Mouse (Mus musculus) lung, embryonic 14.5 days (tissue): ENCODE results near the gene Rere. TPM values are rescaled to one million over a fixed set of nuclear protein-coding genes. Genes with fewer than 3 reads are reported as not detected.

Experiments
- ATAC-seq: fragments of 200-750 bp; cut with Nextera tagmentation; 2 replicates; pipeline ENCODE4 v1.8.0; 2017; ENCODE audit warnings: mild to moderate bottlenecking, moderate TSS enrichment, moderate library complexity; ENCODE audit not compliant: insufficient read depth
- DNase-seq: peaks from one replicate; pipeline ENCODE4 v3.0.0-alpha.2; 2015
- H3K27ac ChIP-seq: fragments of 300-500 bp; sonication (generic); 2 replicates; pipeline ENCODE4 v1.5.1; 2014; ENCODE audit warnings: low read depth, mild to moderate bottlenecking, moderate library complexity
- H3K27me3 ChIP-seq: fragments of 300-500 bp; sonication (generic); 2 replicates; pipeline ENCODE4 v1.6.1; 2014; ENCODE audit warnings: low read length, control low read depth; ENCODE audit not compliant: insufficient read depth
- H3K36me3 ChIP-seq: fragments of 300-500 bp; sonication (generic); 2 replicates; pipeline ENCODE4 v1.6.1; 2014; ENCODE audit warnings: control low read depth; ENCODE audit not compliant: insufficient read depth
- H3K4me1 ChIP-seq: fragments of 300-500 bp; sonication (generic); 2 replicates; pipeline ENCODE4 v1.6.1; 2014; ENCODE audit warnings: antibody characterized with exemption, control low read depth; ENCODE audit not compliant: insufficient read depth
- H3K4me2 ChIP-seq: fragments of 300-500 bp; sonication (generic); 2 replicates; pipeline ENCODE4 v1.6.1; 2014; ENCODE audit warnings: mild to moderate bottlenecking
- H3K4me3 ChIP-seq: fragments of 300-500 bp; sonication (generic); 2 replicates; pipeline ENCODE4 v1.5.1; 2014; ENCODE audit warnings: low read depth, low read length
- H3K9ac ChIP-seq: fragments of 300-500 bp; sonication (generic); 2 replicates; pipeline ENCODE4 v1.6.1; 2014
- H3K9me3 ChIP-seq: fragments of 300-500 bp; sonication (generic); 2 replicates; pipeline ENCODE4 v1.6.1; 2016; ENCODE audit warnings: low read depth, low read length, control low read depth
- CTCF ChIP-seq: IDR thresholded peaks from 2 replicates; pipeline ENCODE4 v1.5.1; 2016; ENCODE audit warnings: antibody characterized with exemption, low read depth
- WGBS: fragments of 180-500 bp; shearing (Covaris S2); extraction: QIAGEN DNeasy Blood & Tissue Kit; methylation state at CpG from one replicate; pipeline ENCODE4 v1.1.7; 2014; 5-methylcytosine and 5-hydroxymethylcytosine counted together
- polyA plus RNA-seq: library from polyadenylated mRNA; unstranded; fragments of >200 nt; fragmentation: Nextera tagmentation; extraction: Ambion mirVana; gene quantifications from 2 replicates; pipeline ENCODE4 v1.2.1, GENCODE M21; 2014

Gene Rere
- polyA plus RNA-seq, 1 experiment from 2014 or later = 41.5 TPM

GRCm38 (mm10) chr4:150461011-150461410 lies 179.6 kb downstream of the Rere start:
- Histone ChIP-seq H3K9ac (no peak overlapping the region), H3K4me3 (no peak overlapping the region), H3K36me3 (no peaks in the 10 kb centered on the region), H3K4me1 (peaks cover 10% of the 10 kb centered on the region; the same call in 1 of the 2 replicates), H3K4me2 (no peak overlapping the region), H3K9me3 (no peaks in the 10 kb centered on the region), H3K27me3 (no peaks in the 10 kb centered on the region), H3K27ac (peak overlapping the region; percentile 1; the same call in 1 of the 2 replicates)
- ATAC-seq (no peak), DNase-seq (no peak)
- WGBS = 57% methylated on average over 5 of the region's 5 CpGs
- TF ChIP-seq CTCF = no peak

- DNase-seq (no peak), ATAC-seq (no peak)
- Histone ChIP-seq H3K27ac (no peak overlapping the region; the same call in 1 of the 2 replicates), H3K9me3 (no peaks in the 10 kb centered on the region), H3K36me3 (no peaks in the 10 kb centered on the region), H3K4me1 (peaks cover 10% of the 10 kb centered on the region; the same call in 1 of the 2 replicates), H3K9ac (no peak overlapping the region), H3K27me3 (no peaks in the 10 kb centered on the region), H3K4me2 (no peak overlapping the region), H3K4me3 (no peak overlapping the region)
- WGBS = 34% methylated on average over 6 of the region's 6 CpGs
- no peak for TF ChIP-seq CTCF
These were observed 180.2 kb downstream of the Rere start for GRCm38 (mm10) chr4:150461427-150462189.

DNA sequence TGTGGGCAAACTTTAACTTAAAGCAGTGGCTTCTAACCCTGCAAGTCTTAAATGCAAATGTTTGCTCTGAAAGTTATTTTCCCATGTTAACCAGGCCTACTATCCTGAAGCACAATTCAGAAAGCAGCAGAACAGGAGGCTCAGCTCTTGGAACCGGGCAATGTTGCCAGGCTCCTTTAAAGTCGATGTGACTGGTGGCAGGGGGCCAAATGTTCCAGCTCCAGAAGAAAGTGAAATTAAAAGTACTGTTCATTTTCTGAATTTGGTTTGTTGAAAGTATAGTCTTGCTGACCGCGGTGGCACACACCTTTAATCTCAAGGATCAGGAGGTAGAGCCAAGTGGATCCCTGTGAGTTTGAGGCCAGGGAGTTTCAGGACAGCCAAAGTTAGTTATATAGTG lies 180.9 kb downstream of the Rere start:
- no peak overlapping the region for H3K9ac ChIP-seq
- H3K27me3 ChIP-seq = no peaks in the 10 kb centered on the region
- H3K27ac ChIP-seq = peak overlapping the region; percentile 73
- H3K4me2 ChIP-seq = no peak overlapping the region
- H3K4me3 ChIP-seq = no peak overlapping the region
- no peaks in the 10 kb centered on the region for H3K36me3 ChIP-seq
- peaks cover 10% of the 10 kb centered on the region; the same call in 1 of the 2 replicates for H3K4me1 ChIP-seq
- H3K9me3 ChIP-seq = no peaks in the 10 kb centered on the region
- TF ChIP-seq CTCF = no peak
- WGBS = 42% methylated on average over 4 of the region's 4 CpGs
- DNase-seq (peak; percentile 72), ATAC-seq (no peak)

DNA sequence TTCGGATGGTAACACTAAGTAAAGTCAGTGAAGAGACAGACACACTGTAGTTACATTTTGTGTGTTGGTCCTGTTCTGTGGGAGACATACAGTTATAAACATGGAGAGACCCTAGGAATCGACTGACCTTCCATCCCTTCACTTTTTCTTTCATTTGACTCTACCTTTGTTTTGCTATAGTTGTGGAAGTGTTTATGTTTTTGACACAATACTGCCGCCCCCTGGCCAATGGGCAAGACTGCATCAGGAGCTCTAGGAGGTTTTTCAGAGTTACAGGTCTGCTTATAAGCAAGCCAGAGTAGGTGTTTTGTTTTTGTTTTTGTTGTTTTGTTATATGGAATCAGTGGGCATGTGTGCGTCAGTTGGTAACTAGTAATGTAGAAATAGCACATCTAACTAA lies 184.3 kb downstream of the Rere start:
- H3K9me3 ChIP-seq = no peaks in the 10 kb centered on the region
- peak; percentile 83 for DNase-seq
- 0 out of 2 replicates have a peak, but pooled peaks cover 15% of the 10 kb centered on the region for H3K36me3 ChIP-seq
- H3K27me3 ChIP-seq = no peaks in the 10 kb centered on the region
- H3K9ac ChIP-seq = no peak overlapping the region
- WGBS = 41% methylated on average over 4 of the region's 4 CpGs
- H3K4me1 ChIP-seq = no peaks in the 10 kb centered on the region
- TF ChIP-seq CTCF = peak; percentile 79
- no peak overlapping the region for H3K4me3 ChIP-seq
- ATAC-seq = no peak
- no peak overlapping the region for H3K27ac ChIP-seq
- no peak overlapping the region for H3K4me2 ChIP-seq

GRCm38 (mm10) chr4:150469274-150469673 lies 187.8 kb downstream of the Rere start:
- Histone ChIP-seq H3K4me2 (no peak overlapping the region), H3K4me3 (no peak overlapping the region), H3K9ac (no peak overlapping the region), H3K36me3 (peaks cover 23% of the 10 kb centered on the region; the same call in 1 of the 2 replicates), H3K9me3 (no peaks in the 10 kb centered on the region), H3K27me3 (no peaks in the 10 kb centered on the region), H3K4me1 (no peaks in the 10 kb centered on the region), H3K27ac (no peak overlapping the region)
- ATAC-seq = peak; percentile 44; the same call in 1 of the 2 replicates
- TF ChIP-seq CTCF = no peak
- DNase-seq = peak; percentile 51
- 74% methylated on average over 10 of the region's 10 CpGs for WGBS

- Histone ChIP-seq H3K4me2 (no peak overlapping the region), H3K4me1 (no peaks in the 10 kb centered on the region)
- 84% methylated on average over 4 of the region's 4 CpGs for WGBS
These were observed 189.4 kb downstream of the Rere start for GRCm38 (mm10) chr4:150470674-150471328.

More at GRCm38 (mm10) chr4:150470674-150471328, 189.4 kb downstream of the Rere start:
- TF ChIP-seq CTCF = no peak
- DNase-seq (no peak), ATAC-seq (no peak)
- Histone ChIP-seq H3K4me3 (no peak overlapping the region), H3K27me3 (no peaks in the 10 kb centered on the region), H3K36me3 (peaks cover 23% of the 10 kb centered on the region; the same call in 1 of the 2 replicates), H3K9ac (no peak overlapping the region), H3K9me3 (no peaks in the 10 kb centered on the region), H3K27ac (no peak overlapping the region)
